Comparison of ENCODE assay signal across 21 mouse cellular contexts in the genomic region with DNA sequence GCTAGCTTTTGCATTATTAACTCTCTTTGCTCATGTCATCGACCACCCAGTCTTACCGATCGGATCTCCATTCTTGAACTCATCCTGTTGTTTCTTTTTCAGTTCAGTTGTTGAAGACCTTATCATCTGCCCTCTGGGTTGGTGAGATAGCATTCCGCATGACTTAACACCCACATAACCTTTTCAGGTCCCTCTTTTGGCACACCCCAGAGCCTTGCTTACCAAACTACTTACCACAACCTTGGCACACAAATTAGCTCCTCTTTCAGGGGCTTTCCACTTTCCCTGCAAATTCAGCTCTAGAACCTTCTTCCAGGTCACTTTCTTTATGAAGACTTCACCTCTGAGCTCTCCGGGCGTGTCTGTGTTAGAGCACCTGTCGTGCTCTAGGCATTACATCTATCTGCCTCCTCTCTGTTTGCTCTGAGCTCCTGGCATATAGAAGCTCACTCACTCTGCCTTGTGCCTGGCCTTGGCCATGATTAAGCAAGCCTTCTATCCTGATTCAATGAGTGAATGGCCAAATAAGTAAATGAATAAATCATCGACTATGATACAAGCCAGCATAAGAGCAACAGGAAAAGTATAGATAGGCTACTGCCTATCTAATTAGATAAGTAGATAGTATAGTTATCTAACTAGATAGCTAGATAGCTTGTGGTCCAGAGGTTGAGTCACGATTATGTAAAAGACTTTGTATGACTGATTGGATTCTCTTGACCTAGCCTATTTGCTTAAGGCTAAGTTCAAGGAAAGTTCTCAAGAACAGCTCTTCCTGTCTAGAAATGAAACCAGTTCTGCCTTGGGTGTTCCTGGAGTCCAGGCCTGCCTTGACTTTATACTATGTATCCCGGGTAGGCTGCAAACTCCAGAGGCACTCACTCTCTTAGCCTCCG.
A peak's percentile ranks its signal among the peaks of the same experiment; 100 is the strongest.
DNase-seq lines count a peak whose midpoint lies in the region; ATAC-seq and TF ChIP-seq lines count a peak whose summit lies in the region.
"Had no signal": no experiment of that assay in that cellular context is flagged by ENCODE, and none has a peak within 500 bp of the region (broad histone marks: within the 10 kb centered on the region; RNA-seq: fewer than 3 reads in every experiment).

No protein-coding gene starts in this region.

- POLR2A ChIA-PET in Patski (lab: Charles Lee), result interaction anchor here (0.8 to 1.1 kb wide), 3 partner anchors 11 to 69 kb away, joined by 3 read pairs; no protein-coding TSS in a partner anchor

- H3K27ac ChIP-seq in liver, adult 2 months (replicated peaks; ENCODE audit: insufficient read depth, low read depth, low read length), result no peak overlapping the region
- H3K27ac ChIP-seq in liver, postnatal 0 days (ENCODE audit: low read depth), result no peak overlapping the region
- peak overlapping the region; percentile 46; the same call in 1 of the 2 replicates for H3K27ac ChIP-seq in intestine, postnatal 0 days (ENCODE audit: low read depth, low read length)
- H3K27ac ChIP-seq in forebrain, embryonic 14.5 days (ENCODE audit: low read depth, low read length), result no peak overlapping the region
- H3K27ac ChIP-seq: embryonic facial prominence, embryonic 10.5 days; forebrain, embryonic 10.5 days; gastrocnemius, adult 2 months; hindbrain, embryonic 13.5 days; limb, embryonic 12.5 days; liver, embryonic 12.5 days had no signal

- no peak for TF ChIP-seq EP300 in liver, postnatal 0 days (IDR thresholded peaks at IDR 0.05; ENCODE audit: low read depth)

- no peaks in the 10 kb centered on the region for H3K36me3 ChIP-seq in liver, adult 2 months (ENCODE audit: control insufficient read depth, insufficient read depth, low read length)
- no peaks in the 10 kb centered on the region for H3K36me3 ChIP-seq in liver, postnatal 0 days (replicated peaks; ENCODE audit: insufficient read depth, low read length)
- no peaks in the 10 kb centered on the region for H3K36me3 ChIP-seq in intestine, postnatal 0 days (ENCODE audit: control insufficient read depth, insufficient read depth)
- H3K36me3 ChIP-seq in forebrain, embryonic 14.5 days (ENCODE audit: control insufficient read depth, insufficient read depth, low read length), result no peaks in the 10 kb centered on the region
- H3K36me3 ChIP-seq: embryonic facial prominence, embryonic 10.5 days; forebrain, embryonic 10.5 days; hindbrain, embryonic 13.5 days; limb, embryonic 12.5 days; liver, embryonic 12.5 days had no signal

- peak; percentile 32 for DNase-seq in liver, adult 2 months (ENCODE audit: extremely low read depth, low read depth, low spot score)
- DNase-seq in liver, postnatal 0 days, result no peak
- peak; percentile 80 for DNase-seq in Patski (ENCODE audit: low read depth, low spot score)
- no peak for DNase-seq in thymus, postnatal 0 days (ENCODE audit: low spot score)
- no peak for DNase-seq in kidney, postnatal 36 days
- DNase-seq in cerebellum, adult 9-10 months, result no peak
- DNase-seq in forebrain, embryonic 14.5 days (ENCODE audit: low spot score), result no peak
- DNase-seq: cerebellum, adult 9-11 months; gastrocnemius, adult 2 months; kidney, postnatal 25 days; layer of hippocampus, postnatal 36 days; lung, adult 2 months; lung, postnatal 14 days; midbrain, embryonic 14.5 days had no signal

- CTCF ChIA-PET in Patski (lab: Charles Lee), result interaction anchor here (0.8 to 2.3 kb wide), 10 partner anchors 9 to 103 kb away, joined by 3 to 12 read pairs (median 4); no protein-coding TSS in a partner anchor

- H3K9ac ChIP-seq in liver, adult 2 months (ENCODE audit: low read depth, low read length), result no peak overlapping the region
- H3K9ac ChIP-seq in liver, postnatal 0 days (replicated peaks), result no peak overlapping the region
- H3K9ac ChIP-seq in intestine, postnatal 0 days (ENCODE audit: low read depth, low read length), result no peak overlapping the region
- no peak overlapping the region for H3K9ac ChIP-seq in forebrain, embryonic 14.5 days (ENCODE audit: low read length)
- H3K9ac ChIP-seq: hindbrain, embryonic 13.5 days; limb, embryonic 12.5 days; liver, embryonic 12.5 days had no signal

- ATAC-seq in liver, postnatal 0 days, result no peak
- no peak for ATAC-seq in Patski
- ATAC-seq in intestine, postnatal 0 days, result peak; percentile 56
- ATAC-seq in forebrain, embryonic 14.5 days, result no peak
- ATAC-seq: liver, embryonic 12.5 days had no signal

- TF ChIP-seq CTCF in liver, adult 2 months (IDR thresholded peaks at IDR 0.05; ENCODE audit: low read depth, low read length), result no peak
- no peak for TF ChIP-seq CTCF in liver, postnatal 0 days (IDR thresholded peaks at IDR 0.05; ENCODE audit: low read depth)
- TF ChIP-seq CTCF in Patski (IDR thresholded peaks at IDR 0.05), result no peak
- TF ChIP-seq CTCF in intestine, postnatal 0 days (IDR thresholded peaks at IDR 0.05; ENCODE audit: low read depth), result no peak

- no peak for TF ChIP-seq POLR2A in liver, adult 2 months (IDR thresholded peaks at IDR 0.05; ENCODE audit: extremely low read depth, insufficient read depth, low read length)

- in situ Hi-C loops in Patski (cut with MboI; ENCODE audit: low pct_unique_long_range_greater_than_20kb), result loop anchor here (10.0 kb wide), 1 partner anchor 88 kb away; a partner anchor contains a TSS

- 74% methylated on average over 11 of the region's 11 CpGs for WGBS in liver, adult 2 months
- 73% methylated on average over 11 of the region's 11 CpGs for WGBS in liver, postnatal 0 days (ENCODE audit: insufficient replicate concordance)
- WGBS in intestine, postnatal 0 days, result 52% methylated on average over 11 of the region's 11 CpGs
- 93% methylated on average over 11 of the region's 11 CpGs for WGBS in forebrain, embryonic 14.5 days

- no peaks in the 10 kb centered on the region for H3K9me3 ChIP-seq in liver, postnatal 0 days (ENCODE audit: low read length)
- no peaks in the 10 kb centered on the region for H3K9me3 ChIP-seq in intestine, postnatal 0 days (ENCODE audit: control insufficient read depth)
- no peaks in the 10 kb centered on the region for H3K9me3 ChIP-seq in forebrain, embryonic 14.5 days (replicated peaks; ENCODE audit: control insufficient read depth, low read length)
- H3K9me3 ChIP-seq: embryonic facial prominence, embryonic 10.5 days; forebrain, embryonic 10.5 days; hindbrain, embryonic 13.5 days; limb, embryonic 12.5 days; liver, embryonic 12.5 days; megakaryocyte, embryonic 14.5 days had no signal

- no peaks in the 10 kb centered on the region for H3K27me3 ChIP-seq in liver, adult 2 months (ENCODE audit: control insufficient read depth, insufficient read depth, low read length)
- no peaks in the 10 kb centered on the region for H3K27me3 ChIP-seq in liver, postnatal 0 days (ENCODE audit: insufficient read depth, low read length)
- H3K27me3 ChIP-seq in Patski, result no peaks in the 10 kb centered on the region
- H3K27me3 ChIP-seq in intestine, postnatal 0 days (replicated peaks; ENCODE audit: control insufficient read depth, insufficient read depth, low read length), result no peaks in the 10 kb centered on the region
- H3K27me3 ChIP-seq in forebrain, embryonic 14.5 days (replicated peaks; ENCODE audit: control insufficient read depth, insufficient read depth, low read length), result no peaks in the 10 kb centered on the region
- H3K27me3 ChIP-seq: hindbrain, embryonic 13.5 days; limb, embryonic 12.5 days; liver, embryonic 12.5 days had no signal

- H3K79me2 ChIP-seq in liver, adult 2 months (ENCODE audit: control insufficient read depth, insufficient read depth, low read length), result no peaks in the 10 kb centered on the region

- no peak overlapping the region for H3K4me2 ChIP-seq in liver, postnatal 0 days (ENCODE audit: low read depth, low read length)
- H3K4me2 ChIP-seq in intestine, postnatal 0 days (replicated peaks; ENCODE audit: low read depth), result no peak overlapping the region
- H3K4me2 ChIP-seq in forebrain, embryonic 14.5 days (ENCODE audit: low read length), result no peak overlapping the region
- H3K4me2 ChIP-seq: hindbrain, embryonic 13.5 days; limb, embryonic 12.5 days; liver, embryonic 12.5 days had no signal

- 0 out of 2 replicates have a peak, but pooled peaks cover 1% of the 10 kb centered on the region for H3K4me1 ChIP-seq in liver, adult 2 months (ENCODE audit: control insufficient read depth, insufficient read depth, low read length)
- H3K4me1 ChIP-seq in liver, postnatal 0 days (ENCODE audit: insufficient read depth), result peaks cover 9% of the 10 kb centered on the region
- H3K4me1 ChIP-seq in intestine, postnatal 0 days (replicated peaks; ENCODE audit: control insufficient read depth, insufficient read depth, low read length), result 0 out of 2 replicates have a peak, but pooled peaks cover 13% of the 10 kb centered on the region
- no peaks in the 10 kb centered on the region for H3K4me1 ChIP-seq in forebrain, embryonic 14.5 days (ENCODE audit: control insufficient read depth, insufficient read depth, low read length)
- H3K4me1 ChIP-seq: embryonic facial prominence, embryonic 10.5 days; forebrain, embryonic 10.5 days; hindbrain, embryonic 13.5 days; limb, embryonic 12.5 days had no signal

- H3K4me3 ChIP-seq in liver, adult 2 months (ENCODE audit: insufficient read depth, low read depth, low read length), result no peak overlapping the region
- no peak overlapping the region for H3K4me3 ChIP-seq in liver, postnatal 0 days (ENCODE audit: low read depth, low read length)
- no peak overlapping the region for H3K4me3 ChIP-seq in intestine, postnatal 0 days (ENCODE audit: low read depth, low read length)
- no peak overlapping the region for H3K4me3 ChIP-seq in forebrain, embryonic 14.5 days (ENCODE audit: low read depth, low read length)
- H3K4me3 ChIP-seq: embryonic facial prominence, embryonic 10.5 days; forebrain, embryonic 10.5 days; gastrocnemius, adult 2 months; hindbrain, embryonic 13.5 days; limb, embryonic 12.5 days; liver, embryonic 12.5 days had no signal

Comparison
In these comparisons a context has a peak if more than half of its experiments do, and no peak if none do; other contexts are left out.
1. DNase-seq: peak in liver, adult 2 months (single experiment) and Patski (single experiment); none in liver, postnatal 0 days (single experiment), thymus, postnatal 0 days (single experiment), kidney, postnatal 36 days (0 of 2), cerebellum, adult 9-10 months (single experiment) and forebrain, embryonic 14.5 days (single experiment).